Mouse (Mus musculus) CH12.LX (cell line): ENCODE data around the gene Plekhh3. TPM values are rescaled to one million over a fixed set of nuclear protein-coding genes. Genes with fewer than 3 reads are reported as not detected.
"Not testable (repeated sequence)": the region's sequence is repeated elsewhere in the genome, so short reads cannot be mapped to it uniquely, and the experiment has no call there.

ENCODE experiments used
- DNase-seq: peaks from one replicate; pipeline ENCODE4 v3.0.0-alpha.2; 2013; ENCODE audit errors: extremely low read depth
- H3K27ac ChIP-seq: 2 replicates; pipeline ENCODE4 v1.5.1; 2012; ENCODE audit warnings: low read depth, mild to moderate bottlenecking, control low read depth, moderate library complexity; ENCODE audit not compliant: insufficient read depth
- H3K27me3 ChIP-seq: replicated peaks from 2 replicates; pipeline ENCODE3; 2012; ENCODE audit warnings: inconsistent platforms
- H3K36me3 ChIP-seq, 2 experiments: replicated peaks in 1 of 2; 2 replicates each; pipeline versions ENCODE3 to v1.6.1; 2012; ENCODE audit warnings: inconsistent platforms in 1 of 2, low read length in 1 of 2, mild to moderate bottlenecking in 1 of 2, mixed read lengths in 1 of 2, moderate library complexity in 1 of 2; ENCODE audit not compliant: control insufficient read depth in 1 of 2, insufficient read depth in 1 of 2
- H3K4me1 ChIP-seq, 2 experiments: 2 replicates each; pipeline ENCODE4 v1.6.1; 2012; ENCODE audit warnings: inconsistent platforms in 1 of 2, moderate library complexity in 1 of 2; ENCODE audit not compliant: insufficient read depth in 2 of 2, control insufficient read depth in 1 of 2
- H3K4me2 ChIP-seq: 2 replicates; pipeline ENCODE4 v1.6.1; 2012; ENCODE audit warnings: low read depth, mild to moderate bottlenecking, control low read depth; ENCODE audit not compliant: poor library complexity, insufficient read depth, severe bottlenecking
- H3K4me3 ChIP-seq, 3 experiments: fragments of 150-350 bp in 1 of 3; sonication (generic) in 1 of 3; replicated peaks in 1 of 3; 2 replicates each; pipeline versions ENCODE3 to v1.5.1; 2011 to 2012; ENCODE audit warnings: low read depth in 2 of 3, low read length in 2 of 3, mild to moderate bottlenecking in 2 of 3, moderate library complexity in 2 of 3, control low read depth in 1 of 3, improper control_type of control experiment in 1 of 3, inconsistent platforms in 1 of 3, mixed read lengths in 1 of 3; ENCODE audit not compliant: poor library complexity in 1 of 3
- H3K79me2 ChIP-seq: replicated peaks from 2 replicates; pipeline ENCODE4 v1.6.1; 2012; ENCODE audit warnings: mild to moderate bottlenecking, moderate library complexity; ENCODE audit not compliant: control insufficient read depth, poor library complexity, insufficient read depth, severe bottlenecking; ENCODE audit errors: extremely low read depth
- H3K9ac ChIP-seq: 2 replicates; pipeline ENCODE4 v1.6.1; 2012; ENCODE audit warnings: low read depth, mild to moderate bottlenecking, control low read depth, moderate library complexity; ENCODE audit not compliant: insufficient read depth
- H3K9me3 ChIP-seq: replicated peaks from 2 replicates; pipeline ENCODE3; 2012; ENCODE audit warnings: low read length, inconsistent platforms, mixed read lengths
- CHD2 ChIP-seq: IDR thresholded peaks from 2 replicates; pipeline ENCODE4 v1.6.1; 2011; ENCODE audit warnings: low read length, improper control_type of control experiment
- CTCF ChIP-seq, 2 experiments: IDR thresholded peaks in 1 of 2; conservative IDR thresholded peaks in 1 of 2; 2 replicates each; pipeline ENCODE4 v1.5.1; 2011 to 2012; ENCODE audit warnings: low read depth in 2 of 2, low read length in 2 of 2, improper control_type of control experiment in 1 of 2, inconsistent platforms in 1 of 2, mild to moderate bottlenecking in 1 of 2, moderate library complexity in 1 of 2
- EP300 ChIP-seq: IDR thresholded peaks from 2 replicates; pipeline ENCODE4 v1.6.1; 2011; ENCODE audit warnings: low read length, improper control_type of control experiment
- JUND ChIP-seq: conservative IDR thresholded peaks from 2 replicates; pipeline ENCODE4 v1.6.1; 2011; ENCODE audit warnings: low read depth, low read length, improper control_type of control experiment
- MAX ChIP-seq: IDR thresholded peaks from 2 replicates; pipeline ENCODE4 v1.6.1; 2011; ENCODE audit warnings: low read length, improper control_type of control experiment
- MAZ ChIP-seq: IDR thresholded peaks from 2 replicates; pipeline ENCODE4 v1.6.1; 2012; ENCODE audit warnings: low read depth, mild to moderate bottlenecking, inconsistent platforms, low read length, improper control_type of control experiment, moderate library complexity
- MEF2A ChIP-seq: IDR thresholded peaks from 2 replicates; pipeline ENCODE4 v1.6.1; 2014; ENCODE audit warnings: low read depth, mild to moderate bottlenecking, inconsistent platforms, low read length, improper control_type of control experiment, borderline replicate concordance
- MYC ChIP-seq: IDR thresholded peaks from 2 replicates; pipeline ENCODE4 v1.6.1; 2011; ENCODE audit warnings: low read depth, mild to moderate bottlenecking, improper control_type of control experiment, low read length
- NELFE ChIP-seq: IDR thresholded peaks from 2 replicates; pipeline ENCODE4 v1.6.1; 2011; ENCODE audit warnings: low read depth, low read length, improper control_type of control experiment
- PAX5 ChIP-seq: IDR thresholded peaks from 2 replicates; pipeline ENCODE4 v1.6.1; 2012; ENCODE audit warnings: low read length, inconsistent platforms, mixed read lengths
- POLR2A ChIP-seq: IDR thresholded peaks from 2 replicates; pipeline ENCODE4 v1.6.1; 2011; ENCODE audit warnings: low read depth, mild to moderate bottlenecking, improper control_type of control experiment, low read length
- POLR2AphosphoS2 ChIP-seq: IDR thresholded peaks from 2 replicates; pipeline ENCODE4 v1.6.1; 2011; ENCODE audit warnings: low read depth, low read length, improper control_type of control experiment
- TBP ChIP-seq: conservative IDR thresholded peaks from 2 replicates; pipeline ENCODE4 v1.6.1; 2011; ENCODE audit warnings: low read depth, low read length, improper control_type of control experiment
- ZKSCAN1 ChIP-seq: IDR thresholded peaks from 2 replicates; pipeline ENCODE4 v1.6.1; 2012; ENCODE audit warnings: low read depth, inconsistent platforms, low read length, improper control_type of control experiment, borderline replicate concordance
- dilution Hi-C: fragments of 300-500 bp; cut with MboI; formaldehyde crosslinking; loops from 2 replicates; pipeline ENCODE4 v1.14.3; 2020; ENCODE audit warnings: low sequenced_read_pairs; ENCODE audit not compliant: extremely low pct_unique_long_range_greater_than_20kb, extremely low pct_ligation_motif_present
- in situ Hi-C: fragments of 300-500 bp; cut with MboI; formaldehyde crosslinking; loops from 3 replicates; pipeline ENCODE4 v1.14.3; 2019; ENCODE audit warnings: low sequenced_read_pairs, low pct_ligation_motif_present, low pct_unique_long_range_greater_than_20kb, mixed read lengths
- polyA plus RNA-seq: library from polyadenylated mRNA; unstranded; fragments of >175 nt; gene quantifications from 2 replicates; pipeline ENCODE4 v1.2.1, GENCODE M21; 2012; ENCODE audit warnings: low read depth; ENCODE audit not compliant: insufficient read length
- total RNA-seq, 2 experiments: library from RNA; depleted of rRNA; stranded (reverse); fragments of 300-350 nt in 1 of 2; fragments of >200 nt in 1 of 2; gene quantifications; 2 replicates each; pipeline ENCODE4 v1.2.3; 2012 to 2014

Gene Plekhh3
- total and polyA plus RNA-seq, 3 experiments: 2.9 to 20.3 (median 5.0) TPM

DNA sequence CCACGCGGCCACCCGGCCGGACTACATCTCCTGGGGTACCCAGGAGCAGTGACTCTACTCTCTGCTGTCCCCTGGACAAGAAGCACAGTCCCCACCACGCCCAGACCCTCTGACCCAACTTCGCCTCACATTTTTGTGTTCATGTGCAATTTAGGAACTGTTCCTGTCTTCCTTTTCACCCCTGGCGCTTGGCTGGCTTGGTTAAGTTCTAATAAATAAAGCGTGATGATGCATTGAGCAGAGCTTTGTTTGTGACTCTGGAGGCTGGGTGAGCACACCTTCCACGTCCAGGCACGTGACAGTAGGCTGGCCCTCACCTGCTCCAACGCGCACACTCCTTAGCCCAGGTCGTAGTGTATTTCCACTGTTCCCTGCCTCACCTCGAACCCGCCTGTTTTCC, 9.6 kb downstream of the Plekhh3 start:
- no peaks in the 10 kb centered on the region for H3K9me3 ChIP-seq
- H3K9ac ChIP-seq: no peak overlapping the region
- in situ Hi-C loops: no loop called here
- H3K27me3 ChIP-seq: no peaks in the 10 kb centered on the region
- no peak overlapping the region for H3K4me3 ChIP-seq
- H3K4me2 ChIP-seq: no peak overlapping the region
- H3K36me3 ChIP-seq: peaks cover 54 to 81% of the 10 kb centered on the region in 2 experiments
- H3K27ac ChIP-seq: no peak overlapping the region
- no peak for DNase-seq
- TF ChIP-seq MEF2A (no peak), POLR2AphosphoS2 (no peak), MAZ (no peak), CHD2 (no peak), NELFE (no peak), PAX5 (no peak), TBP (no peak), EP300 (no peak), MYC (no peak), MAX (no peak), ZKSCAN1 (no peak), CTCF (conservative IDR thresholded peaks at IDR 0.05 in 1 of 2, IDR thresholded peaks at IDR 0.05 in 1 of 2; ENCODE audit: low read depth in 2 of 2, low read length in 2 of 2) (no peak), POLR2A (no peak), JUND (no peak)
- no peaks in the 10 kb centered on the region for H3K79me2 ChIP-seq
- peaks cover 6 to 11% of the 10 kb centered on the region in 2 experiments for H3K4me1 ChIP-seq
- dilution Hi-C loops: no loop called here

DNA sequence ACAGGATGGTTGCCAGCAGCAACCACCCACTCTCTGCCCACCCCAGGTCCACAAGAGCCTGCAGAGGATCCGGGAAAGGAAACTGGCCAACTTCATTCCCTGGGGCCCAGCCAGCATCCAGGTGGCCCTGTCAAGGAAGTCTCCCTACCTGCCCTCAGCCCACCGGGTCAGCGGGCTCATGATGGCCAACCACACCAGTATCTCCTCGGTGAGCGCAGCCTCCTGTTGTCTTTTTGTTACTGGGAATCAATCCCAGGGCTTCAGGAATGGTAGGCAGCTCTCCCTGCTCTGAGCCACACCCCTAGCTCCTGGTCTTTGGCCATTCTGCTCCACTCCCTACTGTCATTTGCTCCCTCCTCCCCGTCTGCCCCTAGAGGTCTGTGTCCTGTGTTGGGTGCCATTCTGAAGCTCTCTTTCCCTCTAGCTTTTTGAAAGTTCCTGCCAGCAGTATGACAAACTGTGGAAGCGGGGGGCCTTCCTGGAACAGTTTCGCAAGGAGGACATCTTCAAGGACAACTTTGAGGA, 10.1 kb downstream of the Plekhh3 start:
- in situ Hi-C loops, H3K4me3 ChIP-seq, H3K4me2 ChIP-seq, H3K27me3 ChIP-seq, H3K9ac ChIP-seq, dilution Hi-C loops, DNase-seq, H3K79me2 ChIP-seq, H3K27ac ChIP-seq, H3K9me3 ChIP-seq: not testable (repeated sequence)
- peaks cover 6 to 16% of the 10 kb centered on the region in 2 experiments for H3K4me1 ChIP-seq
- H3K36me3 ChIP-seq: peaks cover 49 to 76% of the 10 kb centered on the region in 2 experiments

DNA sequence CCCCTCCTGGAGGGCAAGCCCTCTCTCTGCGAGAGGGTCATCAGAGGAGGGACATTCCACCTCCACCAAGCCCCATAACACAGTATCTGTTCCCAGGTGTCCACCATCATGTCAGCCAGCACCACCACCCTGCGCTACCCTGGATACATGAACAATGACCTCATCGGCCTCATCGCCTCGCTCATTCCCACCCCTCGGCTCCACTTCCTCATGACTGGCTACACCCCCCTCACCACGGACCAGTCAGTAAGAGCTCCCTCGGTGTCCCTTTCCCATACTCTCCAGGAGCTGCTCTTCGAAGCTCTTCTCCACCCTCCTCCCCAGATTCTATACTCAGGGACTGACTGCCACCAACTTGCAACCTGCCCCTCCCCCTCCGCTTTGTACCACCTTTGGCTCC, 11.0 kb downstream of the Plekhh3 start:
- Histone ChIP-seq H3K4me1 (peaks cover 8 to 22% of the 10 kb centered on the region in 2 experiments), H3K36me3 (peaks cover 46 to 69% of the 10 kb centered on the region in 2 experiments)
- H3K9me3 ChIP-seq, in situ Hi-C loops, H3K27me3 ChIP-seq, H3K79me2 ChIP-seq, dilution Hi-C loops, H3K9ac ChIP-seq, H3K4me2 ChIP-seq, DNase-seq, H3K4me3 ChIP-seq, H3K27ac ChIP-seq: not testable (repeated sequence)
